Comparison of ENCODE assay signal across 8 mouse cellular contexts in genomic region chr2:144599831-144600687, GRCm38 (mm10). TPM values are rescaled to one million over a fixed set of nuclear protein-coding genes. Genes with fewer than 3 reads are reported as not detected.
DNase-seq lines count a peak whose midpoint lies in the region; ATAC-seq and TF ChIP-seq lines count a peak whose summit lies in the region.

TSS of gene Dtd1 (plus strand) at chr2:144599897.

- H3K4me3 ChIP-seq in embryonic facial prominence, embryonic 14.5 days (ENCODE audit: low read depth, low read length) = peak within 1 kb of the TSS; percentile 68
- H3K4me3 ChIP-seq in heart, adult 2 months = peak within 1 kb of the TSS; percentile 52
- peak within 1 kb of the TSS; percentile 67 for H3K4me3 ChIP-seq in limb, embryonic 14.5 days (replicated peaks; ENCODE audit: low read length)
- peak within 1 kb of the TSS; percentile 51 for H3K4me3 ChIP-seq in midbrain, postnatal 0 days (ENCODE audit: low read depth, low read length)

- no peaks in the 10 kb centered on the region for H3K36me3 ChIP-seq in embryonic facial prominence, embryonic 14.5 days (ENCODE audit: control insufficient read depth, insufficient read depth, low read length)
- H3K36me3 ChIP-seq in heart, adult 2 months (ENCODE audit: control insufficient read depth, insufficient read depth, low read length) = no peaks in the 10 kb centered on the region
- H3K36me3 ChIP-seq in limb, embryonic 14.5 days (ENCODE audit: control insufficient read depth, insufficient read depth, low read length) = no peaks in the 10 kb centered on the region
- H3K36me3 ChIP-seq in midbrain, postnatal 0 days (ENCODE audit: insufficient read depth, low read length) = no peaks in the 10 kb centered on the region; the same call in 1 of the 2 replicates

- ATAC-seq in embryonic facial prominence, embryonic 14.5 days (ENCODE audit: low read depth) = peak; percentile 96
- ATAC-seq in limb, embryonic 14.5 days (ENCODE audit: low FRiP score, low read depth) = peak; percentile 94
- ATAC-seq in midbrain, postnatal 0 days (ENCODE audit: low FRiP score) = peak; percentile 90

- H3K4me2 ChIP-seq in embryonic facial prominence, embryonic 14.5 days (ENCODE audit: low read depth, low read length) = peak within 1 kb of the TSS; percentile 60
- peak within 1 kb of the TSS; percentile 74 for H3K4me2 ChIP-seq in limb, embryonic 14.5 days (replicated peaks; ENCODE audit: low read depth, low read length, severe bottlenecking)
- H3K4me2 ChIP-seq in midbrain, postnatal 0 days (ENCODE audit: low read depth, low read length, poor library complexity, severe bottlenecking) = peak within 1 kb of the TSS; percentile 53

- H3K27ac ChIP-seq in embryonic facial prominence, embryonic 14.5 days (replicated peaks; ENCODE audit: low read depth, low read length) = peak within 1 kb of the TSS; percentile 68; the same call in 1 of the 2 replicates
- peak within 1 kb of the TSS; percentile 82 for H3K27ac ChIP-seq in heart, adult 2 months
- 0 out of 2 replicates have a peak within 1 kb of the TSS, but pooled peaks have one; percentile 33 for H3K27ac ChIP-seq in limb, embryonic 14.5 days (replicated peaks; ENCODE audit: low read depth, low read length)
- peak within 1 kb of the TSS; percentile 77 for H3K27ac ChIP-seq in midbrain, postnatal 0 days (ENCODE audit: low read depth, low read length)

- no peaks in the 10 kb centered on the region for H3K4me1 ChIP-seq in embryonic facial prominence, embryonic 14.5 days (ENCODE audit: control insufficient read depth, insufficient read depth, low read length)
- no peaks in the 10 kb centered on the region for H3K4me1 ChIP-seq in heart, adult 2 months (ENCODE audit: control insufficient read depth, insufficient read depth, low read length)
- peaks cover 3% of the 10 kb centered on the region; the same call in 1 of the 2 replicates for H3K4me1 ChIP-seq in limb, embryonic 14.5 days (ENCODE audit: control insufficient read depth, insufficient read depth, low read length)
- no peaks in the 10 kb centered on the region for H3K4me1 ChIP-seq in midbrain, postnatal 0 days (ENCODE audit: insufficient read depth, low read length)

- TF ChIP-seq CTCF in heart, adult 2 months (IDR thresholded peaks at IDR 0.05) = peak; percentile 97; the same call in 1 of the 2 replicates
- TF ChIP-seq CTCF in midbrain, postnatal 0 days (IDR thresholded peaks at IDR 0.05) = peak; percentile 88

- H3K9ac ChIP-seq in embryonic facial prominence, embryonic 14.5 days (ENCODE audit: low read depth, low read length) = peak within 1 kb of the TSS; percentile 86
- peak within 1 kb of the TSS; percentile 95 for H3K9ac ChIP-seq in heart, adult 2 months (ENCODE audit: low read depth, low read length)
- peak within 1 kb of the TSS; percentile 92 for H3K9ac ChIP-seq in limb, embryonic 14.5 days (ENCODE audit: low read depth, low read length, severe bottlenecking)
- peak within 1 kb of the TSS; percentile 79 for H3K9ac ChIP-seq in midbrain, postnatal 0 days (replicated peaks; ENCODE audit: low read length, poor library complexity, severe bottlenecking)

- H3K9me3 ChIP-seq in embryonic facial prominence, embryonic 14.5 days (ENCODE audit: control insufficient read depth, low read length) = no peaks in the 10 kb centered on the region
- H3K9me3 ChIP-seq in limb, embryonic 14.5 days (ENCODE audit: control insufficient read depth, low read length) = no peaks in the 10 kb centered on the region
- H3K9me3 ChIP-seq in midbrain, postnatal 0 days (ENCODE audit: low read length) = no peaks in the 10 kb centered on the region

- H3K27me3 ChIP-seq in embryonic facial prominence, embryonic 14.5 days (replicated peaks; ENCODE audit: control insufficient read depth, insufficient read depth, low read length) = no peaks in the 10 kb centered on the region
- H3K27me3 ChIP-seq in heart, adult 2 months (ENCODE audit: control insufficient read depth, insufficient read depth, low read length) = no peaks in the 10 kb centered on the region
- no peaks in the 10 kb centered on the region for H3K27me3 ChIP-seq in limb, embryonic 14.5 days (ENCODE audit: control insufficient read depth, insufficient read depth, low read length)
- no peaks in the 10 kb centered on the region for H3K27me3 ChIP-seq in midbrain, postnatal 0 days (ENCODE audit: insufficient read depth, low read length)

- no peak for TF ChIP-seq EP300 in heart, adult 2 months (IDR thresholded peaks at IDR 0.05; ENCODE audit: insufficient read depth, low read depth, low read length)

- WGBS in embryonic facial prominence, embryonic 14.5 days = 2% methylated on average over 26 of the region's 50 CpGs
- 1% methylated on average over 50 of the region's 50 CpGs for WGBS in heart, adult 2 months
- WGBS in limb, embryonic 14.5 days = 2% methylated on average over 32 of the region's 50 CpGs
- WGBS in midbrain, postnatal 0 days = 2% methylated on average over 50 of the region's 50 CpGs

- intact Hi-C loops in heart, adult 2 months (cut with DNase I) = no loop called here

- DNase-seq in 3T3-L1 (ENCODE audit: low read depth, low spot score) = peak; percentile 92
- peak; percentile 70 to 74 for DNase-seq in adrenal gland, postnatal 4 days (ENCODE audit: low spot score in 2 of 2)
- peak; percentile 92 for DNase-seq in embryonic facial prominence, embryonic 14.5 days (ENCODE audit: low spot score)
- DNase-seq in heart, adult 2 months = peak; percentile 91 to 92
- DNase-seq in kidney, adult 9 months = peak; percentile 93
- peak; percentile 81 for DNase-seq in limb, embryonic 14.5 days (ENCODE audit: low spot score)
- peak; percentile 88 for DNase-seq in midbrain, postnatal 0 days (ENCODE audit: low spot score)
- peak; percentile 72 to 83 for DNase-seq in spleen, postnatal 14 days (ENCODE audit: low spot score in 2 of 2)

- no peaks in the 10 kb centered on the region for H3K79me2 ChIP-seq in heart, adult 2 months (replicated peaks; ENCODE audit: control insufficient read depth, insufficient read depth, low read length)

- peak; percentile 64 for TF ChIP-seq POLR2A in heart, adult 2 months (IDR thresholded peaks at IDR 0.05; ENCODE audit: insufficient read depth, low read depth, low read length)
- TF ChIP-seq POLR2A in limb, embryonic 14.5 days (IDR thresholded peaks at IDR 0.05; ENCODE audit: borderline replicate concordance, extremely low read depth, insufficient read depth, insufficient read length) = peak; percentile 56; the same call in 1 of the 2 replicates

RNA-seq across cellular contexts. Expression of gene Dtd1, which starts in this region (rescaled TPM):
- 10 to 100 TPM; 25.5 to 26.9 TPM for total RNA-seq in adrenal gland, postnatal 4 days (2021)
- polyA plus RNA-seq in embryonic facial prominence, embryonic 14.5 days (2014; fragmentation: Nextera tagmentation; extraction: Ambion mirVana) = 33.3 and 37.2 TPM in 2 replicates
- 10 to 100 TPM; 13.9 to 15.7 TPM for total RNA-seq in heart, adult 2 months (2021)
- 10.5 and 13.1 TPM in 2 replicates for polyA plus RNA-seq in heart, adult 2 months (2012; rRNA removed)
- polyA plus RNA-seq in limb, embryonic 14.5 days (2012; rRNA removed) = 17.2 and 19.1 TPM in 2 replicates
- 39.8 and 42.1 TPM in 2 replicates for polyA plus RNA-seq in limb, embryonic 14.5 days (2014; fragmentation: Nextera tagmentation; extraction: Ambion mirVana)
- 88.7 and 105 TPM in 2 replicates for total RNA-seq in midbrain, postnatal 0 days (2014; rRNA removed)
- polyA plus RNA-seq in midbrain, postnatal 0 days (2015; fragmentation: Nextera tagmentation; extraction: Ambion mirVana) = 202 and 217 TPM in 2 replicates

Comparison
In these comparisons a context has a peak if more than half of its experiments do, and no peak if none do; other contexts are left out.
1. Peak in every context shown above with its lines: DNase-seq, ATAC-seq, H3K4me3 ChIP-seq and H3K27ac ChIP-seq.